Mouse (Mus musculus) ovary, postnatal 10 days (tissue): Measurements from ENCODE around the gene Vcp.
"Not testable (repeated sequence)": the region's sequence is repeated elsewhere in the genome, so short reads cannot be mapped to it uniquely, and the experiment has no call there.

Experiments used
- DNase-seq: peaks from one replicate; pipeline ENCODE4 v3.0.0; 2022; ENCODE audit warnings: low spot score

Gene Vcp

DNA sequence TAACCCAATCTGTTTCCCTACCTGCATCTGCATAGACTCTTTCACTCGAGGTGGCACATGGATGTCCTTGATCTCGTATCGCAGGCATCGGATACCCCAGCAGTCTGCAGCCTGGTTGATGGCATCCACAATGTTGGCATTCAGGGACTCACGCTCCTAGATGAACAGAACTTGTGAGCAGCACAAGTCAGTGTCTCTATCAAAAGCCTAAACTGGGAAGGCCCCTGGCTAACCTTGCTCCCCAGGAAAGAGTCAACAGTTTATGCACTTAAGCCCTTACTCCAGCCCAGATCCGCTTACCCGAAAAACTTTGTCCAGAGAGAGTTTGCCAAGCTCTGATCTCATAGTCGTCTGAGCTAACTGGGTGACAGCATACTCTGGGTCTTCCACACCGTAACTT is 29.4 kb upstream of the Vcp start:
- no peak for DNase-seq

GRCm38 (mm10) chr4:43029121-43029520 is 28.8 kb upstream of the Vcp start:
- DNase-seq = no peak

- peak; percentile 89 for DNase-seq
These were observed 25.0 kb upstream of the Vcp start, which contains the start of gene Pigo for GRCm38 (mm10) chr4:43025084-43025960. Gene Pigo, minus strand, starts transcription at chr4:43025819.

DNA sequence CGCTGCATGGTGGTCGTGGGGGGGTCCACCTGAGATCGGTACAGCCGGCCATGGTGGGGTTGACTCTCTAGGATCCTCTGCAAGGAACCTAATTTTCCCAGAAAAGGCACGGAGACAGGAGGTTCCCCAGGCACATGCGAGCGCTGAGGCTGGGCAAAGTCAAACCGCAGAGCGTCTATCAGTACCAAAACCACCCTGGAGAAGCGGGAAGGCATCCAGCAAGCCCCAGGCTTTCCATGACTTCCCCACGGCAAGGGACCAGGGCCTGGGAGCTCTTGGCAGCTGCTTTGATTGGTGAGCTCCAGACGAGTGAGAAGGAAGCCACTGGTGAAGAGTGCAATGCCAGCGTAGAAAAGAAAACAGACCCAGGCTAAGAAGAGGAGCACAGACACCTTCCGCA is 24.4 kb upstream of the Vcp start:
- no peak for DNase-seq

DNA sequence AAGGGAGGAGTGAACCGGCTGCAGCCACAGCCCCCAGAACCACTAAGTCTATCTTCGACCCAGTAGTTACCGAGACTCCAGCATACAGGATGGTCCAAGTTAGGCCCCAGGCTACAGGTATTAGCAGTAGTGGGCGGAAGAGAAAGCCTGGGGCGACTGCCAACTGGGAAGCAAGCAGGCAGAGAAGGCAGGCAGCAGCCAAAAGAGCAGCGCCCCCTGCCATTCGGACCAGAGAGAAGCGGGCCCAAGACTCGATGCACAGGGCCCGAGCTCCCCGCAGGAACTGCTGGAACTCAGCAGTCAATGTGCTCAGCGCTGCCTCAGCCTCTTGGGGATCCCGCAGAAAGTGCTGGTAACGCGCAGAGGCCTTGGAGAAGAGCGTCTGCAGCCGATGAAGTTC is 21.0 kb upstream of the Vcp start:
- no peak for DNase-seq

GRCm38 (mm10) chr4:43020876-43021275 is 20.6 kb upstream of the Vcp start:
- no peak for DNase-seq

- DNase-seq = no peak
These were observed 19.5 kb upstream of the Vcp start for GRCm38 (mm10) chr4:43019641-43020465.

DNA sequence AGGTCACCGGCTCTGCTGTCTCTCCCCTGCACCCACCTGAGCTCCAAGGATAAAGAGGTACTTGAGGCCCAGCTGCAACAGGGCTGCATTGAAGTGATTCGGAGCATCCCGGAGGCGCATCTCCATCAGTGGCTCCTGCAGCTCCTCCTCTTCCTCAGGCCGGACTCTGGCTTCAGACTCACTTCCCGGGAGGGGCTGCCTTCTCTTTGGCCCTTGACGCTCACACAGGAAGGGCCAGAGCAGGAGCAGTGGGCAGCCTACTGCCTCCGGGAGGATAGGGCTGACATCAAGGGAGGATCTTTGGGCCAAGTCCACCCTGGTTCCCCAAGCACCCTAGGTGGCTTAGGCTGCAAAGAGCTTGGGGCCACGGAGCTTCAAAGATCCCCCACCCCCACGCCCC is 18.9 kb upstream of the Vcp start:
- no peak for DNase-seq

DNA sequence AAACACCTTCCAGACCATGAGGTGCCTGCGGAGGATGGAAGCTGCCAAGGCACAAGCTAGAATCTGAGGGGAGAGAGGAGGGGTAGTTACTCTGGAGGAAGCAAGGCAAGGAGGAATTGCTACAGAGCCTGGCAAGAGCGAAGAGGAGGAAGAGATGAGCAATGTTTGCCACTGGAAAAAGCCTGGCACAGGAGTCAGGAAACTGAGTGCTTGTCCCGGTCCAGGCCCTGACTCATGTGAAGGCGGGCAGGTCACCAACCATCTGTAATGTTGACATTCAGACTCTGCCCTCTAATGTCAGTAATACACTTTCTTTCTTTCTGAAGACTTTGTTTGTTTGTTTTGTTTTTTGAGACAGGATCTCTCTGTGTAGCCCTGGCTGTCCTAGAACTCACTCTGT is 17.8 kb upstream of the Vcp start:
- DNase-seq = no peak

DNA sequence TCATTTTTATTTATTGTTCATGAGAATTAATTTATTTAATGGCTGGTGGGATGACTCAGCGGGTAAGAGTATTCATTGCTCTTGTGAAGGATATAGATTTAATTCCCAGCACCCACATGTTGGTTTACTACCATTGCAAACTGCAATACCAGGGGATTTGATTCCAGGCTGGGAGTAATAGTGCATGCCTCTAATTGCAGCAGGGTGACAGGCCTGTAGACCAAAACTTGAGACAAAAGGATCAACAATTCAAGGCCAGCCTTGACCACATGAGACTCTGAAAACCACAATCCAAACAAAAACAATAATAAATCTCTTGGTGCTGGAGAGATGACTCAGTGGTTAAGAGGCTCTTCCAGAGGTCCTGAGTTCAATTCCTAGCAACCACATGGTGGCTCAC is 11.8 kb upstream of the Vcp start:
- no peak for DNase-seq

GRCm38 (mm10) chr4:43010161-43011038 is 10.1 kb upstream of the Vcp start, which contains the start of gene Fancg:
Gene Fancg, minus strand, starts transcription at chr4:43010506.
- peak; percentile 71 for DNase-seq

- no peak for DNase-seq
These were observed 5.5 kb upstream of the Vcp start for GRCm38 (mm10) chr4:43005765-43006164.

DNA sequence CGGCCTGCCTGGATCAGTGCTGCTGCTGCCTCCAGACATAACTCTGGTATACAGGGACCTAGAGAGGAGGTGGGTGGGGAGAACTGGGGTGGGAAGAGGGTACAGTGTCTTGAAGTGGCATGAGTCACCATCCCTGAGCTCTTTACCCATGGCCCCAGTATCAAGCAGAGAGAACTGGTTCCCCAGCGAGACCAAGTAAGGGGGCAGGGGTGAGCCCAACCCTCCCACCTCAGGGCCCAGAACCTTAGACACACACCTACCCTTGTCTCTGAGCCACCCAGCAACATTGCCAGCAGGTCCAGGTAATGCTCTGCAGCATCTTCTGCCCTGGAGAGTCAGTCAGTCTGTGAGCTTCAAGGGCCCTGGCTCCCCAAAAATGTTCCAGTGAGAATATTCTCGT is 4.6 kb upstream of the Vcp start:
- no peak for DNase-seq

DNA sequence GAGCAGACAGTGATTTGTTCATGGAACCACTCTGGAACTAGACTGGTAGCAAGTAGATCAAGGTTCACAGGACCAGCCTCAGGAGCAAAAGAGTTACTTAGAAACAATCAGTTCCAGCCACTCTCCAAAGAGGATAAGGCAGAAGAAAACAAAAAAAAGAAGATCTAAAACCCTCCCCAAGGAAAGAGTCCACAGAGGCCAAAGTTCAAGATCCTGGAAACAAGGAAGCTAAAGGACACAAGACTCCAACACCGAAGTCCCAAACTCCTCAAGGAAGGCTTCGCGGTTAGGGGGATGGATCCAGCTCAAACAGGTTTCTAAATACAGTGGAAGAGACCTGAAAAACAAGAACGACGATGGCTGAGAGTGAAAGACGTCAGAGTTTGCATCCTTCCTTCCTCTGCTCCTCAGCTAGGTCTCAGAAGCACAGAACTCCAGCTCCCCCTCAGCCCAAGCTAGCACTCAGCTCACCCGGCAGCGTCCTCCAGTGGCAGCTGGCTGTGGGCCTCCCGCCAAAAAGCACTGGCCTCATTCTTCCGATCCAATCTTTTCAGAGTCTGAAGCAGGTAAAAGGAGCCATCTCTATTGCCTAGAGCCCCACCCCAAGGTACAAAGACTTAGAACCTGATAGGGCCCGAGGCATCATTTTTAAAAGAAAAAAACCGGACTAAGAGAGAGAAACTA is 2.6 kb upstream of the Vcp start:
- DNase-seq = no peak

GRCm38 (mm10) chr4:43001272-43001671 is 965 bp upstream of the Vcp start:
- no peak for DNase-seq

GRCm38 (mm10) chr4:42999451-43000140 is 711 bp downstream of the Vcp start:
- DNase-seq = peak; percentile 59

GRCm38 (mm10) chr4:42998022-42998421 is 2.3 kb downstream of the Vcp start:
- no peak for DNase-seq

- no peak for DNase-seq
These were observed 12.0 kb downstream of the Vcp start for GRCm38 (mm10) chr4:42988296-42988695.

- DNase-seq = not testable (repeated sequence)
These were observed 19.8 kb downstream of the Vcp start for GRCm38 (mm10) chr4:42980467-42980866.

- DNase-seq = no peak
These were observed 22.2 kb downstream of the Vcp start for GRCm38 (mm10) chr4:42978062-42978461.

GRCm38 (mm10) chr4:42973868-42974267 is 26.4 kb downstream of the Vcp start:
- no peak for DNase-seq
